Mouse (Mus musculus): Measurements from ENCODE around the gene Gm11627.
"Not testable (repeated sequence)": the region's sequence is repeated elsewhere in the genome, so short reads cannot be mapped to it uniquely, and the experiment has no call there.

Gm11627 gene

DNA sequence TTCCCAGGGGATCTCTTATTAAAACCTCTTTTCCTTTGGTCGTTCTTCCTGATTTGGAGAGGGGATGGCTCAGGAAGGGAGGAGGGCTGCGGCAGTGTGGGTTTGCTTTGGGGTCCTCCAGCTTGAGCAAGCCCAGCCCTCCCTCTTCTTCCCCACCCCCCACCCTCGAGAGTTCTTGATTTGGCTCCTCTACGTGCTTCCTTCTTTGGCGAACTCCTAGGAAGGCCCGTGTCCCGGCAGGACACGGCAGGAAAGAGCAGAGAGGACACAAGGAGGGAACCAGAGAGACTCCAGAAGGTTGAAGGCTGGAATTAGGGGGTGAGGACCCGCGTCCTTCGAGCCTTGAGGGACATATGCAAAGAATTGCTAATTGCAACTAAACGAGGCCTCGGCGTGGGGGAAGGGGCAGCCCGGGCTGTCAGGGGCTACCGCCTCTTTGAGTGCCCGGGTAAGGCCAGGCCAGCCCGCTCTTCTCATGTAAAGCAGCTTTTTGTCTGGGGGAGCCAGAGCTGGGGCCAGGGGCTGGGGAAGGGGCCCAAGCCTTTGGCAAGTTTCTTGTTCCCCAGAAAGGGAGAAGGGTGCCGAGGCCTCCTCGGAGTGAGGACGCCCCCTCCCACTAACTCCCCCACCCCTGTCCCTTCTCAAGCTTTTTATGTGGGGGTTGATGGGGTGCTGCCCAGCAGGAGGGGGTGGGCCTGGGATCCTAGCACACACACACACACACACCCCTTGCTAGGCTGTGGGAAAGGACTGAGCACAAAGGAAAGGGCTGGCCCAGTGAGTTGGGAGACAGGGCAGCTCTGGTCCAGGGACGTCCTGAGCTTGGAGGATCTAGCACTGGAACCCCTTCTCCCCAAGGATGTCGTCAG lies at the start of gene Gm11627:
TSS of gene Gm11627 (minus strand) at position 297 of the 869 bp plus-strand sequence.
- DNase-seq = no peak

DNA sequence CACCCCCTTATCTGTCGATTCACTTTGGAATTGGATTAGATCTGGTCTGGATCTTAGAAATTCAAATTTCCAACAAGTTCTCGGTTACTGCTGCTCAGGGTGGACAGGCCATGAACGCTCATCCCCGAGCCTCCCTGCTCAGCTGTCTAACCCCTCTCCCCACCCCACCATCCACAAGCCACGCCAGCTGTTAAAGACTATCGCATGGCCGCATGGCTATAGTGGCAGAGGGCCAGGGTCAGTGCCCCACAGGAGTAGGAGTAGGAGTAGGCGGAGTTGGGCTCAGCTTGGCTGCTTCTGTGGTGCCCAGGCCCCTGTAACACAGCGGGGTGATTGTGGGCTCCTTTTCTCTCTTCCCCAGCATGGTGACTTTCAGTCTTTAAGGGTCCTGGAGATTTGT lies 49.3 kb upstream of the Gm11627 start:
- no peak for DNase-seq

DNA sequence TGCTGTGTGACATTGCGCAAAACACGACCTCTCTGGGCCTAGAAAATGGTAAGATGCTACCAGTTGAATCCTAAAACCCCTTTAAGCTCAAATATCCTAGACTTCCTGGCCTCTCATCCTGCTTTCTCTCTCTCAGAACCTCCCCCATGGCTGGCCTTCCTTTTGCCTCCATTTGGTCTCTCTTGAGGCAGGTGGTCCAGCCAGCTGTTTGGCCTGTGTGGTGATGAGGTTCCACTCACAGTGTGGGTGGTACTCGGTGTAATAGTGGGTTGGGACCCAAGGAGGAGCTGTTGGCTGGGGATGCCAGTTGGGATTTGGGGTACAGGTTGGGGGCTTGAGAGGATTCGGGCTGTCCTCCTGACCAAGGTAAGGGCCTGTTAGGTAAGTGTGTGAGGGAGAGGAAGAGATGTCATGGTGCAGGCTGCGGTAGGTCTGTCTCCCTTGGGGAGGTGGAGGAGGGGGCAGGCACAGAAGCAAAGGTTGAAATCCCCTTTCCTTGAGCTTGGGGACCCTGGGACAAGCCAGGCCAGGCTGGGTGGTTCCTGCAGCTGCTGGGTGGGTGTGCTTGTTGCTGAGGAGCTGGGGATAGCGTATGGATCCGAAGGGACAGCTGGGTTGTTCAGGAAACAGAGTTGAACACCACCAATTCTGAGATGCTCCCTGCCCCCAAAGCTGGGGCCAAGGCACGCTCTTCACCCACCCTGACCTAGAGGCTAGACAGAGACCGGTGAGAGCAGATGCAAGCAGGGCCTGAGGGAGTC lies 48.1 kb upstream of the Gm11627 start:
- DNase-seq = no peak

DNA sequence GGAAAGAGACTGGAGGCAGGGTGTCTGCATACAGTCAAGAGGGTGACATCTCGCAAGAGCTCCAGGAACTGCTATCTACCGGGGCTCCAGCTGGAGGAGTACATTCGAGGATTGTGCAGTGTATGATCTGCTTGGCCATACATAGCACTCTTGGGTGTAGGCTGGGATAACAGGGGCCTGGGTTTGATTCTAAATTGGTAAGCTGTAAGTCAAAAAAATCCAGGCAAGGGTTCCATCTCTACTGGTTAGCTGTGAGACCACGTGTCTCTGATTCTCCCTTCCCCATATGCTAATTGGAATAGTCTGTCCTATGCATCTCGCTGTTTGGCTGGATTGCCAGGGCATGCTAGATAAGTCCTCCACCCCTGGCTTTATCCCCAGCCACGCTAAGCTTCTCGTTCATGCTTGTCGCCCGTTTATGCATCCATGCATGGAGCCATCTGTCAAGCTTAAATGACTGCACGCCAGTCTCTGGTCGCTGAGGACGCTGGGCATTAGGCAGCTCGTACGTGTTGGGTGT lies 45.7 kb upstream of the Gm11627 start:
- peak; percentile 39 to 48 for DNase-seq

DNA sequence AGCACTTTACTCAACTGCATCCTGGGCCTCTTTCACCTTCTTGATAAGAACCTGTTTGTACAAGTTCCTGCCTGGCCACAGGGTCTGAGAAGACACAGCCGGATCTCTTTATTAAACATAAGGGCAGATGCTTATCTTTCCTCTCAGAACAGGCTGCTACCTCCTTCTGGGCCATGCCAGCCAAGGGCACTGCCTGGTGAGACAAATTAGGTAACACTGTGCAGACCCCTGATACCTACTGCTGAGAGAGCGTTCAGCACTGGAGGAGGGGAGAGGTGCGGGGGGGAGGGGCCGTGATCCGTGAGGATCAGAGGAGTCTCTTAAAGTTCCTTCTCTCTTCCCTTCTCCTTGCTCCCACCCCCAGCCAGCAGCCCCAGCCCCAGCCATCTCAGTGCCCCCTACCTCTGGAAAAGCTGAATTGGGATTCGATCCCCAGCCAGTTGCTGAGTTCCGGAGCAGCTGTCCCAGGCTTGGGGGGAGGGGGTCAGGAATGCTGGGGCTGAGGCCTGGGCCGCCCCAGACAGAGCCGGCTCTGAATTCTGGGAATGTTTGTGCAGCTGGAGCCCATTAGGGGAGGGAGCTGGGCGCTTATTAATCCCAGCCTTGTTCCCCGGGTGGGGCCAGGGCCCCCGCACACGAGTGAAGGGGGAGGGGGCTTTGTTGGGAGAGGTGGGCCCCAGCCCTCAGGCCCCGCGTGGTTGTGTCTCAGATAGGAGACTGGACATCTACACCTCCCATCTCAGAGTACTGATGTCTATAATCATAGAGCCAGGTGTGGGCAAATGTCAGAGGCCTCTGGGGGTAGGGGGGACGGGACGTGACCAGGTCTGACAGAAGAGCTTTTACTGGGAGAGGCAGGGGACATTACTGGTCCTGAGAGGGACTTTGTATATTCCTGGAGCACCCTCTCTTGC lies 44.9 kb upstream of the Gm11627 start:
- no peak for DNase-seq

DNA sequence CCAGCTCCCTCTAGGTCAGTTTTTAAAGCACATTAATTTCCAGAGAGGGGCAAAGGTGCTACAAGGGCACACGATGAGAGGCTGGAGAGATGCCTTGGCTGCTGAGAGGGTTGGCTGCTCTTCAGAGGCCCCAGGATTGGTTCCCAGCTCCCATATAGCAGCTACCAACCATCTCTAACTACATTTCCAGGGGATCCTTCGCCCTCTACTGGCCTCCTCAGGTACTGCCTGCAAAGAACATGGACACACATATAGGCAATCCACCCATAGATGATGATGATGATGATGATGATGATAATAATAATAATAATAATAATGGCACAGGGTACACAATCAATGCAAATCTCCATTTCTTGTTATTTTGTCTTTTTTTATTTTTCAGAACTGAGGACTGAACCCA lies 40.2 kb upstream of the Gm11627 start:
- DNase-seq = no peak

DNA sequence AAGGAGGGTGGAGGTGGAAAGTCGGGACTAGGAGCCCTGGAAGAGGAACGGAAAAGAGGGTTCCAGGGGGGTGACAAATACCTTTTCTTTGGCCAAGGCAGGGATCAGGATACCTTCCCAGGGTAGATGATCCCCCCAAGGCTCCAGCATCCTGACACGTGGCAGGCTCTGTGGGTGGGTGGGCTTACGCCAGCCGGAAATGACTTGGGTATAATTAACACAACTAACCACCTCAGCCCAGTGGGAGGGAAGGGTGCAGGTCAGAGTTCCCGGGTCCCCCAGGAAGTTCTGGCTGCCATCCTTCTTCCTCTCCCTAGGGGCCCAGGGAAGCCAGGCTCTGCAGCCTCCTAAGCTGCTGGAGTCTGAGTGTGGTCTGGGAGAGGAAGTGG lies 32.0 kb upstream of the Gm11627 start:
- no peak for DNase-seq

DNA sequence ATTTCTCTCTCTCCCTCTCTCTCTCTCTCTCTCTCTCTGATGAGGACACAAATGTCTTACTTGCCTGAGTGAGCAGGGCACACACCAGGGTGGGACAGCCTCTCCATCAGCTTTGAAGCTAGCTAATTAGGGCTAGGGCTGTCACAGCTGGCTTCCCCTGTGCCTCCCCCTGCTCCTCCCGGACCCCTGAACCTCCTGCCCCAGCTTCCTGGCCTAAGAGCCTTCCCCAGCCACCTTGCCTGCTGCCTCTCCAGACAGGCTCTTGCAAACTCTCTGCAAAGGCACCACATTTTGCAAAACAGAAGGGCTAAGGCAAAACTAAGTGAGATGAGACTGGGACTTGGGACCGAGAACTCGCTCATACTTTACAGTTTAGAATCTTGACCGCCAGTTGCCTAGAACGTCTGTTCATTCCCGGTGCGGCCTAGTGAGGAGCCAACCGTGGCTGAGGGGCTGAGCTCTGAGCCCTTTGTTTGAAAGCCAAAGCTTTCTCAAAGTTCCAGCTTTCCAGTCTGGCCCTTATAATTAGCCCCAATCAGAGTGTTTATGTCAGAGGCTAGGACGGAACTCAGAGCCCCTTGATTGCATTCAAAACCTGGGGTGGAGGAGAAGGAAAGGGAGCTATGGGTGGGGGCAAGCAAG lies 31.5 kb upstream of the Gm11627 start:
- DNase-seq = no peak

DNA sequence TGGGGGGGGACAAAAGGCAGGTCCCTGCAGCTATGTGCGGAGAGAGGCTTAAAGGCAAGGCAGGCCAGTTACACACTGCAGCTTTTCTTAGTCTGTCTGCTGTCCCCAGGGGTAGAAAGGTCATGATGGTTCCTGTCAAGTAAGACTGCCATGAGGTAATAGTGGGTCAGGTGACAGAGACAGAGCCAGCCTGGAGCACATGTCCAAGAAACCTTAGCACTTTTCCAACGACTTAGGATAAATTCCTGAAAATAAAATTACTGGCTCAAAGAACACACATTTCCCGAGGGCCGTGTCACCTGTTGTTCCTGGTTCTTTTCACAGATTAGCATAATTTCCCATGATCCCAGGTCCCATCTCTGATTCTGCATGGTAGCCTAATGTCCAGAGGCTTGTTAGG lies 31.0 kb upstream of the Gm11627 start:
- no peak for DNase-seq

DNA sequence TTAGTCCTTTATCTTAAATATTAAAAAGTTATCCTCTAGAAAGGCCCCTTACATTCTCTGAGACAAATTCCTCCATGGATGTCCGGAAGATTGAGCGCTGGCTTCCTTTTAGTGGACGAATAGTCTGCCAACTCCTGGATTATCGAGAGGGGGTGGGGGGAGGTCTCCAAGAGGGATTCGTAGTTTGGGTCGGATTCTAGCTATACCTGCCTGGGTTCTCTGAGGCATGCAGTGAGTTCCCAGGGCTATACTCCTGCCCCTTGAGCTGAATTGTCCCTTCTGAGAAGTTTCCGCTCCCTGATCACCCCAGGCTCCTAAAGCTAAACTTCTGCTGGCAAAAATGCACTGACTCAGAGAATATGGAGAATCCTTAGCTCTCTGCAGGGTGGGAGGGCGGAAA lies 30.2 kb upstream of the Gm11627 start:
- DNase-seq = no peak

DNA sequence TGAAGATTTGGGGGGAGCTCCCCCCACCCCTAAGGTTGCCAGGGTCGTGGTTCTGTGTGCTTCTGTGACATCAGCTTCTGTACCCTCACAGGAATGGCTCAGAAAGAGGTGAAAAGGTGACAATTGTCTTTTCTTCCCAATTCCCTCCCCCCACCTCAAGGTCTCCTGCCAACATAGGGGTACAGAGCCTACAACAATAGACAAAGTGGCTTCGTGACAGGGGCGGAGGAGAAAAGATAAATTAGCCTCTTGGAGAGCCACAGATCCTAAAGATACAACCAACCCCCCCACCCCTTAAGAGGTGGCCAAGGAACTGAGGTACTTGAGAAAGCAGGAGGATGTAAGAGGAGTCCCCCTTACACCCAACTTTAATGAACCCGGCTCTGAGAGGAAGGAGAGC lies 29.4 kb upstream of the Gm11627 start:
- DNase-seq = no peak

DNA sequence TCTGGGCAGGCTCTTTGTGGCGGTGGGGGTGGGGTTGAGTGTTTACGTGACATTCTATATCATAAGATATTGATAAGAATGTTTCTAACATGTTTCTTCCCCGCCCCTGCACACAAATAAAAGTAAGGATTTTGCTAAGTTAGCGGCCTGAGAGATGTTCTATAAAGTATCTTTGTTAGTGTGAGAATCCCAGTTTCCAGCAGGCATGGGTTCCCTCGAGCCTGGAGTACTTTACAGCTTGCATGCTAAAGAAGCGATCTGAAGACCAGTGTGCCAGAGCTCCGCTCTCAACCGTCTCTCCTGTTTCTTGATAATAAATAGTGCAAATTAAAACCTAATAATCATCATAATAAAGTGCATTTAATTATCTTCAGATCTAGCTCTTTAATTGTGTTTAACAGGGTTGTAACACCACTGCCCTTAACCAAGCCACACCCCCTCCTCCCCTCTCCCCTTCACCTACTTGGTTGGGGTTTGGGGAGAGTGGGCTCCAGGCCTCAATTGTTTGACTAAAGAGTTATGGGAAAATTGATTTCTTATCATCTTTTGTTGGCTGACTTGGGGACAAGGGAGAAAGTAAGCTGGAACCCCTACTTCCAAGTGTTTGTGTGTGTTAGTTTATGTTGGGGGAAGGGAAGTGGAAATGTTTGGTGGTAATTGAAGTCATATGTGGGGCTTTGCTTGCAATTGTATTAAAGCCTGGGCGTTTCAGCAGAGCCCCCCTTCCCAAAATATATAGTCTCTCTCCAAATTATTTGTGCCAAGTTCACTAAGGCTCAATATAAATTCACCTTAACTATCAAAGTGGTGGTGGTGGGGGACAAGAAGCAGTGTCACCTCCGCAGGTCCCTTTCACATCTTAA lies 28.7 kb upstream of the Gm11627 start:
- DNase-seq = no peak

DNA sequence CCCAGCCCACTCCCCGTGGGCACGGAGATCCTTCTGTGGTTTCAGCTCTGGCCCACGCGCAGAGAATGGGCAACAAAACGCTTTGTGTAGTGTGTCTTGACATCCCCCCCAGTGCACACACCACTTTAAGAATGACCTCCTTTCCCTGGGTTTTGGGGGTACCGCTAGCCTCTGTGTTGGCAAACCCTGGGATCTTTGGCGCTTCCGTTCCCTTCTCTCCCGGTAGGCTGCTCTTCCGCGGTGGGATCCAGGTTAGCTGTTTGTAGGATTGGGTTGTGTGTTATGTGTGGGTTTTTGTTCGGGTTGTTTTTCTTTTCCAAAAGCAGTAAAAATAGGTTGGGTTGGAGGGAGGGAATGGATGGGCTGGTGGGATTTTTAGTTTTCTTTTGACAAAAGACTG lies 27.9 kb upstream of the Gm11627 start:
- DNase-seq = not testable (repeated sequence)

DNA sequence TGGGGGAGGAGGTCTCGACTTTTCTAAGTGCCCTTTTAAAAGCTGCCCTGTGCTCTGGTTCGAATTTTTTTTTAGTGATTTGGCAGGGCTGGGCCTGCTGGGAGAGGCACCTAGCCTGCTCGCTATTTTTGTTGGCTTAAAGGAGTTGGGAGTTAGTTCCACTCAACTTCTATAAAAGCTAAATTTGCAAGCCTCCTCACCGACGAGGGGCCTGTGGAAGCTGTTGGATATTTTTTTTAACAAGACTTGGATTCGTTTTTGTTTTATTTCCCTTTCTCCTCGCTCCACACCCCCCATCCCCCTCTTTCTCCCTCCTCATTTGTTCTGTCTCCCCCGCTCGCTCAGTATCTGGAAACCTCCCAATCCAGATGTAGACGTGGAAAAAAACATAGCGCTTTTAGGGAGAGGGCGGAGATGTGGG lies 27.5 kb upstream of the Gm11627 start:
- no peak for DNase-seq

DNA sequence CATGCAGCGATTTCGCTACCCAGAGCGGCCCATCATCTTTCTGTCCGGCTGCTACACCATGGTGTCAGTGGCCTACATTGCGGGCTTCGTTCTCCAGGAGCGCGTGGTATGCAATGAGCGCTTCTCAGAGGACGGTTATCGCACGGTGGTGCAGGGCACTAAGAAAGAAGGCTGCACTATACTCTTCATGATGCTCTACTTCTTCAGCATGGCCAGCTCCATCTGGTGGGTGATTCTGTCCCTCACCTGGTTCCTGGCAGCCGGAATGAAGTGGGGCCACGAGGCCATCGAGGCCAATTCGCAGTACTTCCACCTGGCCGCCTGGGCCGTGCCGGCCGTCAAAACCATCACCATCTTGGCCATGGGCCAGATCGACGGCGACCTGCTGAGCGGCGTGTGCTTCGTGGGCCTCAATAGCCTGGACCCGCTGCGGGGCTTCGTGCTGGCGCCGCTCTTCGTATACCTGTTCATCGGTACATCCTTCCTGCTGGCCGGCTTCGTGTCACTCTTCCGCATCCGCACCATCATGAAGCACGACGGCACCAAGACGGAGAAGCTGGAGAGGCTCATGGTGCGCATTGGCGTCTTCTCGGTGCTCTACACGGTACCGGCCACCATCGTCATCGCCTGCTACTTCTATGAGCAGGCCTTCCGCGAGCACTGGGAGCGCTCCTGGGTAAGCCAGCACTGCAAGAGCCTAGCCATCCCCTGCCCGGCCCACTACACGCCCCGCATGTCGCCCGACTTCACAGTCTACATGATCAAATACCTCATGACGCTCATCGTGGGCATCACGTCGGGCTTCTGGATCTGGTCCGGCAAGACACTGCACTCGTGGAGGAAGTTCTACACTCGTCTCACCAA lies 26.5 kb upstream of the Gm11627 start:
- DNase-seq = peak; percentile 23 to 48

DNA sequence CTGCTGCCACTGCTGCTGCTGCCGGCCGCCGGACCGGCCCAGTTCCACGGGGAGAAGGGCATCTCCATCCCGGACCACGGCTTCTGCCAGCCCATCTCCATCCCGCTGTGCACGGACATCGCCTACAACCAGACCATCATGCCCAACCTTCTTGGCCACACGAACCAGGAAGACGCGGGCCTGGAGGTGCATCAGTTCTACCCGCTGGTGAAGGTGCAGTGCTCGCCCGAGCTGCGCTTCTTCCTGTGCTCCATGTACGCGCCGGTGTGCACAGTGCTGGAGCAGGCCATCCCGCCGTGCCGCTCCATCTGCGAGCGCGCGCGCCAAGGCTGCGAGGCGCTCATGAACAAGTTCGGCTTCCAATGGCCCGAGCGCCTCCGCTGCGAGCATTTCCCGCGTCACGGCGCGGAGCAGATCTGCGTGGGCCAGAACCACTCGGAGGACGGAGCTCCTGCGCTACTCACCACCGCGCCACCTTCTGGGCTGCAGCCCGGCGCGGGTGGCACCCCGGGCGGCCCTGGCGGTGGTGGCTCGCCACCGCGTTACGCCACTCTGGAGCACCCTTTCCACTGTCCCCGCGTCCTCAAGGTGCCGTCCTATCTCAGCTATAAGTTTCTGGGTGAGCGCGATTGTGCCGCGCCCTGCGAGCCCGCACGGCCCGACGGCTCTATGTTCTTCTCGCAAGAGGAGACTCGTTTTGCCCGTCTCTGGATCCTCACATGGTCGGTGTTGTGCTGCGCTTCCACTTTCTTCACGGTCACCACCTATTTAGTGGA lies 25.7 kb upstream of the Gm11627 start:
- peak; percentile 70 to 73 for DNase-seq

DNA sequence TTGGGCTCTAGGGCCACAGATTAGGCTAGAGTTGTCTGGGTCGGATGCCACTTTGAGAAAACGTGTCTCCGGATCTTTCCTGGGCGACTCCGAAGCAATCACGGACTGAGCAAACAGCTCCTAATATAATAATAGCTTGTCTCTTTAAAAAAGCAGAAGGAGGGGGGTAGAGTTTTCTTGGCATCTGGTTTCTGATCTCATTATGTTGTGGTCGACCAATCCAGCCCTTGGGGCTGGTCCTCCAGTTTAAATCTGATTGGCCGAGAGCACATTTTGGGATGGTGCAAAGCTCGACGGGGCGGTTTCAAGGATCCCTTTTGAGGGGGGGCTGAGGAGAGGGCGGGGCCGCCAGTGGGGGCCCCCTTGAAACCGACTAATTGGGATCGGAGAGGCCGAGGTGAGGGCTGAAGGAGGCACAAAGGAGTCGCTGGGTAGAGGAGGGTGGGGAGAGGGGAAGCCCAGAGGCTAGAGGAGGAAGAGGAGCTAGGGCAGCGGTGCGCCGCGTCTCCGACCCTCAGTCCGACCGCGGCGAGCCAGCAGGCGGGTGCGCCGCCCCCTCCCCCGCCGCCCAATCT lies 24.8 kb upstream of the Gm11627 start, which contains the start of gene Fzd2:
TSS of gene Fzd2 (plus strand) at position 387 of the 575 bp plus-strand sequence.
- peak; percentile 57 to 76 for DNase-seq

DNA sequence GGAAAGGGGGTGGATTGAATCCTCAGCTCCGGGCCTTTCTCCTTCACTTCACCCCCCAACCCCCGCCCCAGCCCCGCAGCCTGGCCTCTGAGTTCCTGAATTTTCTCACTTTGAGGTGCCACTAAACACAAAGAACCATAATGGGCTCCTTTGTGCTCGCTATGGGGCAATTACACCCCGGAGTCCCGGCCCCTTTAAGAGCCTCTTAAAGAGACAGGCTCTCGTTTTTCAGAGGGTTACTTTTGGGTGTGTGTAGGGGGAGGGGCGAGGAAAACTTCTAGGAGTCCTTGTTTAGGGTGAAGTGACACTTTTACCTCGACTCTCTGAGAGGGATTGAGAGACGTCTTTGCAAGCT lies 24.2 kb upstream of the Gm11627 start:
- peak in 1 of 2 experiments; percentile 28 for DNase-seq

Measured in cerebellum, postnatal 25 days (tissue).